Mouse (Mus musculus) large intestine, adult 2 months (tissue): Measurements from ENCODE around the gene C1qbp. TPM values are rescaled to one million over a fixed set of nuclear protein-coding genes. Genes with fewer than 3 reads are reported as not detected.

Experiments
- DNase-seq: peaks from one replicate; pipeline ENCODE4 v3.0.0-alpha.2; 2012; ENCODE audit warnings: low read depth, low spot score
- WGBS: fragments of 180-500 bp; shearing (Covaris S2); methylation state at CpG from one replicate; pipeline ENCODE4 v1.1.7; 2018; 5-methylcytosine and 5-hydroxymethylcytosine counted together
- polyA plus RNA-seq: library from polyadenylated mRNA; depleted of rRNA; stranded (reverse); fragments of >200 nt; gene quantifications from 2 replicates; pipeline ENCODE4 v1.2.3, GENCODE M21; 2012; rRNA removed

The C1qbp gene
- polyA plus RNA-seq, result 77.6 and 89.8 TPM in 2 replicates

GRCm38 (mm10) chr11:70982557-70983228 lies at the start of gene C1qbp:
TSS of gene C1qbp (minus strand) at chr11:70983026.
- under 1% methylated on average over 64 of the region's 64 CpGs for WGBS
- no peak for DNase-seq

- no peak for DNase-seq
- WGBS, result 71% methylated on average over 7 of the region's 7 CpGs
These were observed 49.2 kb upstream of the C1qbp start for GRCm38 (mm10) chr11:71032070-71032469.

GRCm38 (mm10) chr11:71029403-71030118 lies 46.7 kb upstream of the C1qbp start:
- 79% methylated on average over 3 of the region's 3 CpGs for WGBS
- DNase-seq, result no peak

GRCm38 (mm10) chr11:71028280-71028679 lies 45.5 kb upstream of the C1qbp start:
- DNase-seq, result no peak
- 62% methylated on average over 3 of the region's 3 CpGs for WGBS

- under 1% methylated on average over 71 of the region's 71 CpGs for WGBS
- peak; percentile 98 for DNase-seq
These were observed 36.6 kb upstream of the C1qbp start, which contains the start of the genes Mis12 and Derl2 for GRCm38 (mm10) chr11:71019201-71020068. TSS of gene Mis12 (plus strand) at chr11:71019611. TSS of gene Derl2 (minus strand) at chr11:71019841.

- 2% methylated on average over 28 of the region's 28 CpGs for WGBS
- no peak for DNase-seq
These were observed 35.8 kb upstream of the C1qbp start for GRCm38 (mm10) chr11:71018416-71019200.

GRCm38 (mm10) chr11:71017051-71017450 lies 34.2 kb upstream of the C1qbp start:
- DNase-seq, result no peak
- WGBS, result 78% methylated on average over 1 of the region's 1 CpGs

DNA sequence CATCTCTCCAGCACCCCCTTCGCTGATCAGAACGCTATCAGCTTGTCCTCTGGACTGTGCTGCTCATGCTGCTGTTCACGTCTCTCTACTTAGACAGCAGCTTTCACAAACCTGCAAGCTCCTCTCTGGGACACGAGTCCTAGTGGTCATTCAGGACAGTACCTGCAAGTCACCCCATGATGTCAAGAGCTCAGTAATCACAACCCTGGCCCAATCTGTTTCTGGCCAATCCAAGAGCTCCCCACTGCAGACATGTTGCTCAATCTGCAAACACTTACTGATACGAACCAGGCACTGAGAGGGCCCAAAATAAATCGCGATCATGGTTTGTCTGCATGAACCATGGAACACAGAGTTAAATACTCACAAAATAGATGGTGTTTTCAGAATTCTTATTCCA lies 29.9 kb upstream of the C1qbp start:
- DNase-seq, result no peak
- 91% methylated on average over 7 of the region's 7 CpGs for WGBS

GRCm38 (mm10) chr11:71008321-71008720 lies 25.5 kb upstream of the C1qbp start:
- WGBS, result 75% methylated on average over 3 of the region's 3 CpGs
- DNase-seq, result no peak

GRCm38 (mm10) chr11:71007831-71008230 lies 25.0 kb upstream of the C1qbp start:
- no peak for DNase-seq
- 78% methylated on average over 7 of the region's 7 CpGs for WGBS

GRCm38 (mm10) chr11:71007026-71007425 lies 24.2 kb upstream of the C1qbp start:
- no peak for DNase-seq
- WGBS, result 91% methylated on average over 6 of the region's 6 CpGs

DNA sequence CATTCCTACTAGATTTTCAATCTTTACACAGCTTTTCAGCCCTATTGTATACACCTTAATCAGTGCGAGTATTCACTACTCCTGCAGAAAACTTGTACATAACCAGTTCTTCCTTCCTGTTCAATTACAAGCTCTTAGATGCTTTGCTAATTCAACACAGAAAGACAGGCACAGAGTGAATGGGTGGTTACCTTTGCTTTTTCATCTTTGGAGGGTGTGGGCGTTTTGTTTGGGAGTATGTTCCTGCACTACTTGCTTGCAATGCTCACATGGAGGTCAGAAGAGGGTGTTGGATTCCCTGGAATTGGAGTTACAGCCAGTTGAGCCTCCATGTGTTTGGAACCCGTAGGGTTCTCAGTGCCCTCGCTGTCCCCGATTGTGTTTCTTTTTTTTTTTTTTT lies 22.2 kb upstream of the C1qbp start:
- DNase-seq, result no peak

GRCm38 (mm10) chr11:71004316-71004773 lies 21.5 kb upstream of the C1qbp start, which contains the start of gene Dhx33:
TSS of gene Dhx33 (minus strand) at chr11:71004437.
- peak; percentile 97 for DNase-seq
- WGBS, result under 1% methylated on average over 35 of the region's 35 CpGs

More for the DNA sequence above, 22.2 kb upstream of the C1qbp start:
- WGBS, result 48% methylated on average over 5 of the region's 5 CpGs

- under 1% methylated on average over 49 of the region's 49 CpGs for WGBS
- DNase-seq, result no peak
These were observed 20.9 kb upstream of the C1qbp start for GRCm38 (mm10) chr11:71003611-71004315.

GRCm38 (mm10) chr11:71001167-71001566 lies 18.3 kb upstream of the C1qbp start:
- no peak for DNase-seq
- WGBS, result 81% methylated on average over 4 of the region's 4 CpGs

DNA sequence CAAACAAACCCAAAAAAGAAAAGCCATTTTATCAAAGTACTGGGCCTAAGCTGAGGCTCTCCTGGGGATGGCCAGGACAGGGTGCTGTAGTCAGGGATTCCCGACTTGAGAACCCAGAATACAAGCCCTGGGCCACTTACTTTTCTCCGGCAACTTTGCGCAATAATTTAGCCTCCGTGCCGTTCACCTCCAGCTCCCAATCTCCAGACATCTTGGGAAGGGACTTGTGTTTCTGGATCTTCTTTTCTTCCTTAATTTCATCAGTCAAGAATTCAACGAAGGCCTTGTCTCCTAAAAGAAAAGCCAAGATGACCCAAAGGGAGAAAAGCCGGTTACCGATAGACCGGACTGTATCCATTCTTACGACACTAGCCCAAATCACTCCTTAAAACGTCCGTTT lies 796 bp downstream of the C1qbp start:
- no peak for DNase-seq
- 5% methylated on average over 12 of the region's 12 CpGs for WGBS

GRCm38 (mm10) chr11:70980751-70981510 lies 1.9 kb downstream of the C1qbp start:
- DNase-seq, result no peak
- 89% methylated on average over 14 of the region's 14 CpGs for WGBS

GRCm38 (mm10) chr11:70980232-70980631 lies 2.6 kb downstream of the C1qbp start:
- 78% methylated on average over 6 of the region's 6 CpGs for WGBS
- DNase-seq, result no peak
